Mouse (Mus musculus): Measurements from ENCODE around the gene Rab21. TPM values are rescaled to one million over a fixed set of nuclear protein-coding genes. Genes with fewer than 3 reads are reported as not detected.

Gene Rab21
- polyA plus RNA-seq, 1 experiment = 16.9 TPM

DNA sequence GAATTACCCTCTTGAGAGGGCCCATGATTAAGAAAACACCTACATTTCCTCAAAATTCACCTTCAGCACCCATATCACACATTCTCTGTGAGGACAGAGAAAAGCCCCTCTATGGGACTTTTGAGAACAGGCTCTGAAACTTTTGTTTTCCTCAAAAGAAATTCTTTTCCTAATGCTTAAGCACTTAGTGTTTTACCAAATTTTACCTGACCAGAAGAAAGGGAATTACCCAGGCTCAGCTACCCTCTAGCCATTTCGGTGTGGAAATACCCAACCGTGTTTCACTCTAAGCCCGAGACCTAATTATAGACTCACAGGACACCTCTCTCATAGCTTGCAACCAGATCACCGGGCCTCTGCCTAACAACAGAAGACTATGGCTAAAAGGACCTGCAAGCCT, 17.6 kb upstream of the Rab21 start:
- H3K79me2 ChIP-seq (ENCODE audit: control insufficient read depth, insufficient read depth) = no peaks in the 10 kb centered on the region
- TF ChIP-seq TCF3 (IDR thresholded peaks at IDR 0.05; ENCODE audit: insufficient read length, low read depth) (no peak), MAX (IDR thresholded peaks at IDR 0.05; ENCODE audit: low read depth) (no peak)
- no peak overlapping the region for H3K4me3 ChIP-seq
- no peaks in the 10 kb centered on the region for H3K27me3 ChIP-seq (ENCODE audit: control insufficient read depth, insufficient read depth, insufficient read length)
- H3K4me2 ChIP-seq (ENCODE audit: low read depth) = peak overlapping the region; percentile 62
- H3K36me3 ChIP-seq (ENCODE audit: control insufficient read depth, insufficient read depth) = no peaks in the 10 kb centered on the region
- no peak overlapping the region for H3ac ChIP-seq (ENCODE audit: control insufficient read depth, insufficient read length)

- Histone ChIP-seq H3K36me3 (ENCODE audit: control insufficient read depth, insufficient read depth) (no peaks in the 10 kb centered on the region), H3K4me3 (no peak overlapping the region), H3K27me3 (ENCODE audit: control insufficient read depth, insufficient read depth, insufficient read length) (no peaks in the 10 kb centered on the region), H3ac (ENCODE audit: control insufficient read depth, insufficient read length) (no peak overlapping the region), H3K4me2 (ENCODE audit: low read depth) (peak overlapping the region; percentile 62), H3K79me2 (ENCODE audit: control insufficient read depth, insufficient read depth) (no peaks in the 10 kb centered on the region)
- TF ChIP-seq E2F4 (IDR thresholded peaks at IDR 0.05; ENCODE audit: insufficient read depth) (no peak), POLR2AphosphoS2 (IDR thresholded peaks at IDR 0.05; ENCODE audit: insufficient read length, low read depth) (peak; percentile 53), MAX (IDR thresholded peaks at IDR 0.05; ENCODE audit: low read depth) (peak; percentile 70), SRF (IDR thresholded peaks at IDR 0.05; ENCODE audit: control insufficient read depth, insufficient read length, low read depth) (peak; percentile 72), POLR2A (IDR thresholded peaks at IDR 0.05; ENCODE audit: insufficient read length, low read depth) (peak; percentile 49), USF1 (IDR thresholded peaks at IDR 0.05; ENCODE audit: low read depth) (peak; percentile 92)
Measured at GRCm38 (mm10) chr10:115332420-115332952, 17.1 kb upstream of the Rab21 start.

DNA sequence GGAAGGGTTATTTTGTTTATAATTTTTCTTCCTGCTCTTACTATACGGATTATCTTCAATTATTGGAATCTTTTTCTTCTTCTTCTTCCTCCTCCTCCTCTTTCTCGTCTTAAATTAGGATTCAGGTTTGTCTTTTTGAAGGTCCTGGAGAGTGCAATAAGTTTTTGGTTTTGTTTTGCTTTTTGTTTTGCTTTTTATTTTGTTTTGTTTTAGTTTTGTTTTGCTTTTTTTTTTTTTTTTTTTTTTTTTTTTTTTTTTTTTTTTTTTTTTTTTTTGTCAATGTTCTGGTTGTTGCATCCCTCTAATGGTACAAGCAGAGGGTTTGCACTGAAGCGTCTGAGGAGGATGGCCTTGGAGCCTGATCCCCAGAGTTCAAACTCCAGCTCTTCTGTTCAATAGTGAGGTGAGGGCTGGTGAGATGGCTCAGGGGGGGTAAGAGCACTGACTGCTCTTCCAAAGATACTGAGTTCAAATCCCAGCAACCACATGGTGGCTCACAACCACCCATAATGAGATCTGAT, 13.7 kb upstream of the Rab21 start:
- H3K4me3 ChIP-seq = no peak overlapping the region
- no peaks in the 10 kb centered on the region for H3K79me2 ChIP-seq (ENCODE audit: control insufficient read depth, insufficient read depth)
- H3ac ChIP-seq (ENCODE audit: control insufficient read depth, insufficient read length) = no peak overlapping the region
- H3K36me3 ChIP-seq (ENCODE audit: control insufficient read depth, insufficient read depth) = no peaks in the 10 kb centered on the region
- no peak for TF ChIP-seq MAX (IDR thresholded peaks at IDR 0.05; ENCODE audit: low read depth)
- no peak for TF ChIP-seq TCF12 (IDR thresholded peaks at IDR 0.05; ENCODE audit: insufficient read depth, poor library complexity, severe bottlenecking)
- TF ChIP-seq USF1 (IDR thresholded peaks at IDR 0.05; ENCODE audit: low read depth) = no peak
- no peak for TF ChIP-seq REST (IDR thresholded peaks at IDR 0.05; ENCODE audit: insufficient read depth, insufficient read length)
- no peak for TF ChIP-seq TCF3 (IDR thresholded peaks at IDR 0.05; ENCODE audit: insufficient read length, low read depth)
- TF ChIP-seq MYOG (IDR thresholded peaks at IDR 0.05; ENCODE audit: control insufficient read depth in 1 of 3, insufficient read depth in 1 of 3, insufficient read length in 2 of 3, low read depth in 2 of 3) = no peak
- TF ChIP-seq SRF (IDR thresholded peaks at IDR 0.05; ENCODE audit: control insufficient read depth, insufficient read length, low read depth) = no peak
- no peak for TF ChIP-seq POLR2A (IDR thresholded peaks at IDR 0.05; ENCODE audit: insufficient read length, low read depth)
- H3K4me2 ChIP-seq (ENCODE audit: low read depth) = peak overlapping the region; percentile 44
- no peaks in the 10 kb centered on the region for H3K27me3 ChIP-seq (ENCODE audit: control insufficient read depth, insufficient read depth, insufficient read length)

GRCm38 (mm10) chr10:115328514-115328913, 13.1 kb upstream of the Rab21 start:
- Histone ChIP-seq H3ac (ENCODE audit: control insufficient read depth, insufficient read length) (no peak overlapping the region), H3K27me3 (ENCODE audit: control insufficient read depth, insufficient read depth, insufficient read length) (no peaks in the 10 kb centered on the region), H3K79me2 (ENCODE audit: control insufficient read depth, insufficient read depth) (no peaks in the 10 kb centered on the region), H3K4me3 (no peak overlapping the region), H3K4me2 (ENCODE audit: low read depth) (peak overlapping the region; percentile 44), H3K36me3 (ENCODE audit: control insufficient read depth, insufficient read depth) (no peaks in the 10 kb centered on the region)
- no peak for TF ChIP-seq MYOD1 (IDR thresholded peaks at IDR 0.05; ENCODE audit: control insufficient read depth in 1 of 3, insufficient read length in 2 of 3, low read depth in 2 of 3)
- no peak for TF ChIP-seq E2F4 (IDR thresholded peaks at IDR 0.05; ENCODE audit: insufficient read depth)
- TF ChIP-seq REST (IDR thresholded peaks at IDR 0.05; ENCODE audit: insufficient read depth, insufficient read length) = no peak
- TF ChIP-seq TCF3 (IDR thresholded peaks at IDR 0.05; ENCODE audit: insufficient read length, low read depth) = no peak
- no peak for TF ChIP-seq POLR2AphosphoS2 (IDR thresholded peaks at IDR 0.05; ENCODE audit: insufficient read length, low read depth)
- no peak for TF ChIP-seq MYOG (IDR thresholded peaks at IDR 0.05; ENCODE audit: control insufficient read depth in 1 of 3, insufficient read depth in 1 of 3, insufficient read length in 2 of 3, low read depth in 2 of 3)
- TF ChIP-seq POLR2A (IDR thresholded peaks at IDR 0.05; ENCODE audit: insufficient read length, low read depth) = no peak
- TF ChIP-seq TCF12 (IDR thresholded peaks at IDR 0.05; ENCODE audit: insufficient read depth, poor library complexity, severe bottlenecking) = no peak
- no peak for TF ChIP-seq MAX (IDR thresholded peaks at IDR 0.05; ENCODE audit: low read depth)
- no peak for TF ChIP-seq CEBPB (IDR thresholded peaks at IDR 0.05; ENCODE audit: insufficient read depth, poor library complexity, severe bottlenecking)
- TF ChIP-seq USF1 (IDR thresholded peaks at IDR 0.05; ENCODE audit: low read depth) = no peak
- no peak for TF ChIP-seq SRF (IDR thresholded peaks at IDR 0.05; ENCODE audit: control insufficient read depth, insufficient read length, low read depth)

- H3K4me3 ChIP-seq = no peak overlapping the region
- H3ac ChIP-seq (ENCODE audit: control insufficient read depth, insufficient read length) = no peak overlapping the region
- no peaks in the 10 kb centered on the region for H3K79me2 ChIP-seq (ENCODE audit: control insufficient read depth, insufficient read depth)
- TF ChIP-seq TCF3 (IDR thresholded peaks at IDR 0.05; ENCODE audit: insufficient read length, low read depth) = no peak
- TF ChIP-seq MYOG (IDR thresholded peaks at IDR 0.05; ENCODE audit: control insufficient read depth in 1 of 3, insufficient read depth in 1 of 3, insufficient read length in 2 of 3, low read depth in 2 of 3) = no peak
- TF ChIP-seq SRF (IDR thresholded peaks at IDR 0.05; ENCODE audit: control insufficient read depth, insufficient read length, low read depth) = no peak
- no peak for TF ChIP-seq MYOD1 (IDR thresholded peaks at IDR 0.05; ENCODE audit: control insufficient read depth in 1 of 3, insufficient read length in 2 of 3, low read depth in 2 of 3)
- TF ChIP-seq E2F4 (IDR thresholded peaks at IDR 0.05; ENCODE audit: insufficient read depth) = no peak
- TF ChIP-seq REST (IDR thresholded peaks at IDR 0.05; ENCODE audit: insufficient read depth, insufficient read length) = no peak
- no peak for TF ChIP-seq USF1 (IDR thresholded peaks at IDR 0.05; ENCODE audit: low read depth)
- no peak for TF ChIP-seq CEBPB (IDR thresholded peaks at IDR 0.05; ENCODE audit: insufficient read depth, poor library complexity, severe bottlenecking)
- no peak for TF ChIP-seq MAX (IDR thresholded peaks at IDR 0.05; ENCODE audit: low read depth)
- TF ChIP-seq POLR2AphosphoS2 (IDR thresholded peaks at IDR 0.05; ENCODE audit: insufficient read length, low read depth) = no peak
- no peak for TF ChIP-seq TCF12 (IDR thresholded peaks at IDR 0.05; ENCODE audit: insufficient read depth, poor library complexity, severe bottlenecking)
- no peak for TF ChIP-seq POLR2A (IDR thresholded peaks at IDR 0.05; ENCODE audit: insufficient read length, low read depth)
- H3K4me2 ChIP-seq (ENCODE audit: low read depth) = no peak overlapping the region
- no peaks in the 10 kb centered on the region for H3K27me3 ChIP-seq (ENCODE audit: control insufficient read depth, insufficient read depth, insufficient read length)
- H3K36me3 ChIP-seq (ENCODE audit: control insufficient read depth, insufficient read depth) = no peaks in the 10 kb centered on the region
Measured at GRCm38 (mm10) chr10:115323295-115323694, 7.9 kb upstream of the Rab21 start.
